In genomic region chr7:143055001-143055400, GRCm38 (mm10) we compare ENCODE assay signal across 9 mouse cellular contexts. TPM values are rescaled to one million over a fixed set of nuclear protein-coding genes. Genes with fewer than 3 reads are reported as not detected.
DNase-seq lines count a peak whose midpoint lies in the region; ATAC-seq and TF ChIP-seq lines count a peak whose summit lies in the region.
"Had no signal": no experiment of that assay in that cellular context is flagged by ENCODE, and none has a peak within 500 bp of the region (broad histone marks: within the 10 kb centered on the region; RNA-seq: fewer than 3 reads in every experiment).

No protein-coding gene starts in this region.

- H3K27me3 ChIP-seq in E14TG2a.4 (ENCODE audit: insufficient read depth, low read length): no peaks in the 10 kb centered on the region
- H3K27me3 ChIP-seq in heart, embryonic 15.5 days: no peaks in the 10 kb centered on the region
- H3K27me3 ChIP-seq in liver, embryonic 16.5 days (ENCODE audit: control insufficient read depth, insufficient read depth, low read depth, low read length): no peaks in the 10 kb centered on the region

- peak overlapping the region; percentile 85 for H3K4me2 ChIP-seq in heart, embryonic 15.5 days
- H3K4me2 ChIP-seq in liver, embryonic 16.5 days (ENCODE audit: low read depth, low read length): peak overlapping the region; percentile 90

- peak overlapping the region; percentile 93 for H3K9ac ChIP-seq in heart, embryonic 15.5 days
- H3K9ac ChIP-seq in liver, embryonic 16.5 days (ENCODE audit: low read depth, low read length): peak overlapping the region; percentile 82

- TF ChIP-seq CTCF in E14TG2a.4 (conservative IDR thresholded peaks at IDR 0.05; ENCODE audit: low read length): no peak

- intact Hi-C loops in left cerebral cortex, postnatal 36 days (cut with DNase I): no loop called here

- peak; percentile 93 for DNase-seq in heart, adult 11 months
- DNase-seq in heart, adult 9 months (ENCODE audit: low spot score in 2 of 2): no peak
- DNase-seq in thymus, postnatal 36 days: no peak
- DNase-seq in left cerebral cortex, postnatal 36 days (ENCODE audit: low spot score in 2 of 2): no peak
- DNase-seq in frontal cortex, postnatal 10 days (ENCODE audit: low spot score in 2 of 2): no peak
- DNase-seq: spleen, adult 18-20 months had no signal

- H3K9me3 ChIP-seq in E14TG2a.4 (ENCODE audit: low read length): peaks cover 4% of the 10 kb centered on the region; the same call in 1 of the 2 replicates
- no peaks in the 10 kb centered on the region for H3K9me3 ChIP-seq in heart, embryonic 15.5 days (replicated peaks)
- no peaks in the 10 kb centered on the region for H3K9me3 ChIP-seq in liver, embryonic 16.5 days (replicated peaks; ENCODE audit: control insufficient read depth, low read length)

- peak overlapping the region; percentile 96 for H3K27ac ChIP-seq in heart, embryonic 15.5 days
- H3K27ac ChIP-seq in liver, embryonic 16.5 days (ENCODE audit: low read length): no peak overlapping the region

- 68% methylated on average over 3 of the region's 3 CpGs for WGBS in heart, embryonic 15.5 days
- 41% methylated on average over 3 of the region's 3 CpGs for WGBS in liver, embryonic 16.5 days (ENCODE audit: insufficient replicate concordance)

- peak overlapping the region; percentile 99 for H3K4me3 ChIP-seq in E14TG2a.4 (replicated peaks; ENCODE audit: low read length)
- H3K4me3 ChIP-seq in heart, embryonic 15.5 days: peak overlapping the region; percentile 78
- H3K4me3 ChIP-seq in liver, embryonic 16.5 days (ENCODE audit: low read depth, low read length): no peak overlapping the region; the same call in 1 of the 2 replicates

- peaks cover 64% of the 10 kb centered on the region for H3K36me3 ChIP-seq in E14TG2a.4 (ENCODE audit: insufficient read depth, low read length)
- H3K36me3 ChIP-seq in heart, embryonic 15.5 days: no peaks in the 10 kb centered on the region; the same call in 1 of the 2 replicates
- no peaks in the 10 kb centered on the region for H3K36me3 ChIP-seq in liver, embryonic 16.5 days (ENCODE audit: control insufficient read depth, insufficient read depth)

- ATAC-seq in heart, embryonic 15.5 days (replicated peaks; ENCODE audit: insufficient number of reproducible peaks, insufficient read depth, low FRiP score, low read depth): no peak
- ATAC-seq in liver, embryonic 16.5 days (ENCODE audit: low read depth): no peak

- H3K4me1 ChIP-seq in E14TG2a.4 (replicated peaks; ENCODE audit: low read depth, low read length): peaks cover 78% of the 10 kb centered on the region
- H3K4me1 ChIP-seq in heart, embryonic 15.5 days (replicated peaks): peaks cover 75% of the 10 kb centered on the region
- peaks cover 74% of the 10 kb centered on the region for H3K4me1 ChIP-seq in liver, embryonic 16.5 days (ENCODE audit: control insufficient read depth, low read depth, low read length)

RNA-seq across cellular contexts. Expression of gene Cd81, which starts 2.5 kb away (rescaled TPM):
- polyA plus RNA-seq in heart, embryonic 15.5 days (2015; fragmentation: Nextera tagmentation; extraction: Ambion mirVana): 780 and 813 TPM in 2 replicates
- 139 and 152 TPM in 2 replicates for polyA plus RNA-seq in liver, embryonic 16.5 days (2015; fragmentation: Nextera tagmentation; extraction: Ambion mirVana)
- 100 to 1,000 TPM; 385 to 445 TPM for total RNA-seq in left cerebral cortex, postnatal 36 days (2021)

RNA-seq across cellular contexts. Expression of gene Tssc4, which starts 14.0 kb away (rescaled TPM):
- 45.7 and 66.2 TPM in 2 replicates for polyA plus RNA-seq in heart, embryonic 15.5 days (2015; fragmentation: Nextera tagmentation; extraction: Ambion mirVana)
- polyA plus RNA-seq in liver, embryonic 16.5 days (2015; fragmentation: Nextera tagmentation; extraction: Ambion mirVana): 33.7 and 34.1 TPM in 2 replicates
- 10 to 100 TPM; 37.5 to 42.3 TPM for total RNA-seq in left cerebral cortex, postnatal 36 days (2021)

RNA-seq across cellular contexts. Expression of gene Trpm5, which starts 39.4 kb away (rescaled TPM):
- 3.8 and 4.7 TPM in 2 replicates for polyA plus RNA-seq in heart, embryonic 15.5 days (2015; fragmentation: Nextera tagmentation; extraction: Ambion mirVana)
- 0.78 and 0.83 TPM in 2 replicates for polyA plus RNA-seq in liver, embryonic 16.5 days (2015; fragmentation: Nextera tagmentation; extraction: Ambion mirVana)
- not detected for total RNA-seq in left cerebral cortex, postnatal 36 days (2021)

RNA-seq across cellular contexts. Expression of gene Tspan32, which starts 50.2 kb away (rescaled TPM):
- polyA plus RNA-seq in heart, embryonic 15.5 days (2015; fragmentation: Nextera tagmentation; extraction: Ambion mirVana): 2.4 and 3.7 TPM in 2 replicates
- 69.6 and 71.3 TPM in 2 replicates for polyA plus RNA-seq in liver, embryonic 16.5 days (2015; fragmentation: Nextera tagmentation; extraction: Ambion mirVana)
- total RNA-seq in left cerebral cortex, postnatal 36 days (2021): under 1 TPM; 0.20 to 0.39 TPM

RNA-seq across cellular contexts. Expression of gene Kcnq1, which starts 51.2 kb away (rescaled TPM):
- 25.8 and 27.5 TPM in 2 replicates for polyA plus RNA-seq in heart, embryonic 15.5 days (2015; fragmentation: Nextera tagmentation; extraction: Ambion mirVana)
- 0.36 and 0.65 TPM in 2 replicates for polyA plus RNA-seq in liver, embryonic 16.5 days (2015; fragmentation: Nextera tagmentation; extraction: Ambion mirVana)
- under 1 TPM; 0.49 to 1.00 TPM for total RNA-seq in left cerebral cortex, postnatal 36 days (2021)
